Mouse (Mus musculus): Measurements from ENCODE around the gene Dlx2. TPM values are rescaled to one million over a fixed set of nuclear protein-coding genes. Genes with fewer than 3 reads are reported as not detected.

Gene Dlx2
- polyA plus RNA-seq, 1 experiment: not detected

GRCm38 (mm10) chr2:71544391-71545285 is 1.9 kb downstream of the Dlx2 start:
- 6% methylated on average over 58 of the region's 61 CpGs for WGBS
- Histone ChIP-seq H3K27ac (ENCODE audit: insufficient read depth, low read length) (no peak overlapping the region), H3K27me3 (ENCODE audit: control insufficient read depth, insufficient read depth, low read length) (peaks cover 57% of the 10 kb centered on the region), H3K4me1 (ENCODE audit: control insufficient read depth, insufficient read depth, insufficient read length) (peaks cover 22% of the 10 kb centered on the region), H3K36me3 (ENCODE audit: control insufficient read depth, insufficient read depth, low read length) (no peaks in the 10 kb centered on the region), H3K4me3 (ENCODE audit: extremely low read depth, insufficient read depth, insufficient read length) (no peak overlapping the region)
- no peak for DNase-seq (ENCODE audit: low read depth in 1 of 2, low spot score in 2 of 2)
- TF ChIP-seq POLR2A (IDR thresholded peaks at IDR 0.05; ENCODE audit: low read depth, low read length) (no peak), CTCF (IDR thresholded peaks at IDR 0.05; ENCODE audit: extremely low read depth, insufficient read depth, insufficient read length, insufficient replicate concordance) (no peak)

- Histone ChIP-seq H3K27me3 (ENCODE audit: control insufficient read depth, insufficient read depth, low read length) (peaks cover 58% of the 10 kb centered on the region), H3K4me1 (ENCODE audit: control insufficient read depth, insufficient read depth, insufficient read length) (peaks cover 22% of the 10 kb centered on the region), H3K27ac (ENCODE audit: insufficient read depth, low read length) (no peak overlapping the region), H3K36me3 (ENCODE audit: control insufficient read depth, insufficient read depth, low read length) (no peaks in the 10 kb centered on the region), H3K4me3 (ENCODE audit: extremely low read depth, insufficient read depth, insufficient read length) (no peak overlapping the region)
- DNase-seq (ENCODE audit: low read depth in 1 of 2, low spot score in 2 of 2): no peak
- TF ChIP-seq CTCF (IDR thresholded peaks at IDR 0.05; ENCODE audit: extremely low read depth, insufficient read depth, insufficient read length, insufficient replicate concordance) (no peak), POLR2A (IDR thresholded peaks at IDR 0.05; ENCODE audit: low read depth, low read length) (no peak)
- 13% methylated on average over 20 of the region's 20 CpGs for WGBS
These were observed 2.6 kb downstream of the Dlx2 start for GRCm38 (mm10) chr2:71543948-71544347.

- no peak overlapping the region for H3K27ac ChIP-seq (ENCODE audit: insufficient read depth, low read length)
- 10% methylated on average over 9 of the region's 9 CpGs for WGBS
- H3K4me3 ChIP-seq (ENCODE audit: extremely low read depth, insufficient read depth, insufficient read length): no peak overlapping the region
- peaks cover 22% of the 10 kb centered on the region for H3K4me1 ChIP-seq (ENCODE audit: control insufficient read depth, insufficient read depth, insufficient read length)
- DNase-seq (ENCODE audit: low read depth in 1 of 2, low spot score in 2 of 2): no peak
- no peaks in the 10 kb centered on the region for H3K36me3 ChIP-seq (ENCODE audit: control insufficient read depth, insufficient read depth, low read length)
- no peak for TF ChIP-seq CTCF (IDR thresholded peaks at IDR 0.05; ENCODE audit: extremely low read depth, insufficient read depth, insufficient read length, insufficient replicate concordance)
- no peak for TF ChIP-seq POLR2A (IDR thresholded peaks at IDR 0.05; ENCODE audit: low read depth, low read length)
- H3K27me3 ChIP-seq (ENCODE audit: control insufficient read depth, insufficient read depth, low read length): peaks cover 60% of the 10 kb centered on the region
These were observed 3.0 kb downstream of the Dlx2 start for GRCm38 (mm10) chr2:71543531-71543930.

- peaks cover 62% of the 10 kb centered on the region for H3K27me3 ChIP-seq (ENCODE audit: control insufficient read depth, insufficient read depth, low read length)
- TF ChIP-seq CTCF (IDR thresholded peaks at IDR 0.05; ENCODE audit: extremely low read depth, insufficient read depth, insufficient read length, insufficient replicate concordance) (no peak), POLR2A (IDR thresholded peaks at IDR 0.05; ENCODE audit: low read depth, low read length) (no peak)
- peaks cover 22% of the 10 kb centered on the region for H3K4me1 ChIP-seq (ENCODE audit: control insufficient read depth, insufficient read depth, insufficient read length)
- no peak overlapping the region; the same call in 1 of the 2 replicates for H3K4me3 ChIP-seq (ENCODE audit: extremely low read depth, insufficient read depth, insufficient read length)
- H3K27ac ChIP-seq (ENCODE audit: insufficient read depth, low read length): no peak overlapping the region
- DNase-seq (ENCODE audit: low read depth in 1 of 2, low spot score in 2 of 2): no peak
- 3% methylated on average over 29 of the region's 30 CpGs for WGBS
- no peaks in the 10 kb centered on the region for H3K36me3 ChIP-seq (ENCODE audit: control insufficient read depth, insufficient read depth, low read length)
These were observed 3.7 kb downstream of the Dlx2 start for GRCm38 (mm10) chr2:71542816-71543301.

GRCm38 (mm10) chr2:71542227-71542815 is 4.2 kb downstream of the Dlx2 start:
- Histone ChIP-seq H3K4me1 (ENCODE audit: control insufficient read depth, insufficient read depth, insufficient read length) (peaks cover 22% of the 10 kb centered on the region), H3K4me3 (ENCODE audit: extremely low read depth, insufficient read depth, insufficient read length) (no peak overlapping the region)

GRCm38 (mm10) chr2:71541418-71542226 is 4.9 kb downstream of the Dlx2 start:
- 7% methylated on average over 37 of the region's 37 CpGs for WGBS
- Histone ChIP-seq H3K27me3 (ENCODE audit: control insufficient read depth, insufficient read depth, low read length) (peaks cover 66% of the 10 kb centered on the region), H3K4me1 (ENCODE audit: control insufficient read depth, insufficient read depth, insufficient read length) (peaks cover 20% of the 10 kb centered on the region), H3K27ac (ENCODE audit: insufficient read depth, low read length) (no peak overlapping the region), H3K36me3 (ENCODE audit: control insufficient read depth, insufficient read depth, low read length) (no peaks in the 10 kb centered on the region), H3K4me3 (ENCODE audit: extremely low read depth, insufficient read depth, insufficient read length) (no peak overlapping the region)
- TF ChIP-seq POLR2A (IDR thresholded peaks at IDR 0.05; ENCODE audit: low read depth, low read length): no peak
- TF ChIP-seq CTCF (IDR thresholded peaks at IDR 0.05; ENCODE audit: extremely low read depth, insufficient read depth, insufficient read length, insufficient replicate concordance): no peak
- no peak for DNase-seq (ENCODE audit: low read depth in 1 of 2, low spot score in 2 of 2)

More at GRCm38 (mm10) chr2:71542227-71542815, 4.2 kb downstream of the Dlx2 start:
- WGBS: 9% methylated on average over 11 of the region's 11 CpGs
- no peak for DNase-seq (ENCODE audit: low read depth in 1 of 2, low spot score in 2 of 2)
- TF ChIP-seq POLR2A (IDR thresholded peaks at IDR 0.05; ENCODE audit: low read depth, low read length): no peak
- TF ChIP-seq CTCF (IDR thresholded peaks at IDR 0.05; ENCODE audit: extremely low read depth, insufficient read depth, insufficient read length, insufficient replicate concordance): no peak
- Histone ChIP-seq H3K36me3 (ENCODE audit: control insufficient read depth, insufficient read depth, low read length) (no peaks in the 10 kb centered on the region), H3K27me3 (ENCODE audit: control insufficient read depth, insufficient read depth, low read length) (peaks cover 64% of the 10 kb centered on the region), H3K27ac (ENCODE audit: insufficient read depth, low read length) (no peak overlapping the region)
